Mouse (Mus musculus): ENCODE results near the gene 5730596B20Rik.

DNA sequence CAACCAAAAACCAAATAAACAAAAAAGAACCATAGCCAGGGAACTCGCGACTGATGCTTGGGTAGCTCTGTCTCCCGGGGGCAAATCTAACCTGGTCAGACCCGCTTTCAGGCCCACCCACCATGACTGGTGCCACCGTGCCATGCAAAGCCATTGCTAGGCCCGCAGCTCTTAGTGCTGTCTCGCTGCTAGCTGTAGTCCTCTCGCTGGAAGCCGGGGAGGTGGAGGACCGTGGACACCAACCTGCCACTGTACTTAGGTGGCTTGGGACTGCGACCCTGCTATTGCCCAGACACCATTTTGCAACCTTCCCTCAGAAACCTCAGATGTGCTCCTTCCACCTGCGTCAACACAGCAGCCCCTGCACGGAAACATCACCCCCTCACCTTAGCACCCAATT is 34.7 kb downstream of the 5730596B20Rik start:
- TF ChIP-seq EP300 (IDR thresholded peaks at IDR 0.05) (no peak), CTCF (IDR thresholded peaks at IDR 0.05) (no peak)
